Mouse (Mus musculus) hindbrain, embryonic 12.5 days (tissue): ENCODE results near the gene Gm14137. TPM values are rescaled to one million over a fixed set of nuclear protein-coding genes. Genes with fewer than 3 reads are reported as not detected.

Source experiments
- ATAC-seq: fragments of 200-750 bp; cut with Nextera tagmentation; 2 replicates; pipeline ENCODE4 v1.8.0; 2017; ENCODE audit warnings: moderate TSS enrichment; ENCODE audit not compliant: low FRiP score
- H3K27ac ChIP-seq: fragments of 300-500 bp; sonication (generic); 2 replicates; pipeline ENCODE4 v1.5.1; 2016; ENCODE audit warnings: mild to moderate bottlenecking
- H3K27me3 ChIP-seq: fragments of 300-500 bp; sonication (generic); 2 replicates; pipeline ENCODE4 v1.6.1; 2016; ENCODE audit warnings: mild to moderate bottlenecking
- H3K36me3 ChIP-seq: fragments of 300-500 bp; sonication (generic); 2 replicates; pipeline ENCODE4 v1.6.1; 2016; ENCODE audit warnings: mild to moderate bottlenecking
- H3K4me1 ChIP-seq: fragments of 300-500 bp; sonication (generic); 2 replicates; pipeline ENCODE4 v1.6.1; 2016
- H3K4me2 ChIP-seq: fragments of 300-500 bp; sonication (generic); replicated peaks from 2 replicates; pipeline ENCODE4 v1.6.1; 2016; ENCODE audit warnings: mild to moderate bottlenecking
- H3K4me3 ChIP-seq: fragments of 300-500 bp; sonication (generic); 2 replicates; pipeline ENCODE4 v1.5.1; 2016; ENCODE audit warnings: mild to moderate bottlenecking
- H3K9ac ChIP-seq: fragments of 300-500 bp; sonication (generic); 2 replicates; pipeline ENCODE4 v1.6.1; 2016; ENCODE audit warnings: mild to moderate bottlenecking, moderate library complexity
- H3K9me3 ChIP-seq: fragments of 300-500 bp; sonication (generic); replicated peaks from 2 replicates; pipeline ENCODE4 v1.6.1; 2016; ENCODE audit warnings: mild to moderate bottlenecking
- WGBS: fragments of 180-500 bp; shearing (Covaris S2); methylation state at CpG from one replicate; pipeline ENCODE4 v1.1.7; 2016; 5-methylcytosine and 5-hydroxymethylcytosine counted together
- polyA plus RNA-seq: library from polyadenylated mRNA; unstranded; fragments of >200 nt; fragmentation: Nextera tagmentation; extraction: Ambion mirVana; gene quantifications from 2 replicates; pipeline ENCODE4 v1.2.1, GENCODE M21; 2016

The Gm14137 gene
- polyA plus RNA-seq, 1 experiment from 2014 or later: 0.96 TPM

DNA sequence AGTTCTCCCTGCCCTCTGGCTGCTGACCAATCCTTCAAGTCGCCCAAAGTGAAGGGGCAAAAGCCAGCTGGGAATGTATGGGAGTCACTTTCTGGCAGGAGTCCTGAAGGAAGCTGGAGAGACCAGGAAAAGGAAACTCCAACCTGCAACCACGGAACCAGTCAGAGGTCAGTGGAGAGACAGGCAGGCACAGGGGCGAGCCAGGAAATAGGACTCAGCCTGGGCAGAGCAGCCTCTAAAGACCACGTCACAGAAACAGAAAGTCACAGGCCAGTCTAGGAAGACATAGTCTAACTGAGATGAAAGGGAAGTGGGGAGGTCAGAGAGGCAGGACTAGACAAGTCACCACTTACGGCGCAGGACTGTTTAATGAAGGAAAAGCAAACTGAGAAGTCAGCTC, 1.3 kb downstream of the Gm14137 start:
- Histone ChIP-seq H3K36me3 (peaks cover 38% of the 10 kb centered on the region), H3K4me1 (peaks cover 31% of the 10 kb centered on the region), H3K4me3 (no peak overlapping the region), H3K27me3 (no peaks in the 10 kb centered on the region), H3K27ac (no peak overlapping the region), H3K9ac (no peak overlapping the region), H3K4me2 (no peak overlapping the region), H3K9me3 (no peaks in the 10 kb centered on the region)
- no peak for ATAC-seq
- 71% methylated on average over 6 of the region's 6 CpGs for WGBS

DNA sequence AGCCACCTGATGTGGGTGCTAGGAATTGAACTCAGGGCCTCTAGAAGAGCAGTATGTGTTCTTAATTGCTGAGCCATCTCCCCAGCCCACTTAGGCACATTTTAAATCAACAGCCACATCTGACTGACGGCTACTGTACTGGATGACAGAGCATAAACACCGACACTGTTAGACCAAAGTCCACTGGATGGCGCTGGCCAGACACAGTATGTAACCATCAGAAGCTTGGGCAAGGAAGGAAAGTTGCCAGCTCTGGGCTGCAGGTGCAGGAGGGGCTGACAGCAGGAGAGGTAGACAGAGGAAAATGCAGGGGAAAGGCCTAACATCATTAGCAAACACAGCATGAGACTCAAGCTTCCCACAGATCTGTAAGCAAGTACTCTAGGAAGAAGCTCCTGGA, 2.5 kb downstream of the Gm14137 start:
- H3K9ac ChIP-seq: no peak overlapping the region
- no peaks in the 10 kb centered on the region for H3K27me3 ChIP-seq
- 53% methylated on average over 3 of the region's 3 CpGs for WGBS
- no peaks in the 10 kb centered on the region for H3K9me3 ChIP-seq
- no peak for ATAC-seq
- H3K27ac ChIP-seq: no peak overlapping the region
- no peak overlapping the region for H3K4me2 ChIP-seq
- no peak overlapping the region for H3K4me3 ChIP-seq
- peaks cover 43% of the 10 kb centered on the region for H3K36me3 ChIP-seq
- H3K4me1 ChIP-seq: peaks cover 29% of the 10 kb centered on the region

DNA sequence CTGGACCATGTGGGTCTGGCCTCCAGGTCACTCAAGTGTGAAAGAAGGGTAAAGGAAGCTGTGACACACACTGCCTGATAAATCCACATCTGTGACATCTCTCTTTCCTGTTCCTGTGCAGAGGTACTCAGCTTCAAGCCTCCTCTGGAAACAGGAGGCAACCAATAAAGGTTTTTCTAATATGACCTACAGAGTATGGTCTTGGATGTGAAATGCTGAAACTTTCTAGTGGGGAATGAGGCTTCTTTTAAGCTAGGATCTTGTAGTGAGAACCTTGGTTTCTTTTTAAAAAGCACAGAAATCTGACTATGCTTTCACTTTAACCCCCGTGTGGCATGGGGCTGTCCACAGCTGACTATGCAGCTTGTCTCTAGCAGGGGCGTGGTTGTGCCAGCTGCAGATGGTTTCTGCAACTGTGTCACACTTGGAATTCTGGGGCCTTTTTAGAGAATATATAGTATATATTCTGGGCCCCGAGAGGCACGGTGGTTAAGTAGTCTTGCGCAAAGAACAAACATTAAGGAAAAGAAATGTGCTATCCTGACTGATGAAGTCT, 3.2 kb downstream of the Gm14137 start:
- no peaks in the 10 kb centered on the region for H3K27me3 ChIP-seq
- H3K4me2 ChIP-seq: no peak overlapping the region
- no peak for ATAC-seq
- peaks cover 24% of the 10 kb centered on the region for H3K4me1 ChIP-seq
- H3K9ac ChIP-seq: no peak overlapping the region
- peaks cover 43% of the 10 kb centered on the region for H3K36me3 ChIP-seq
- WGBS: 92% methylated on average over 5 of the region's 5 CpGs
- H3K9me3 ChIP-seq: no peaks in the 10 kb centered on the region
- no peak overlapping the region for H3K27ac ChIP-seq
- H3K4me3 ChIP-seq: no peak overlapping the region

DNA sequence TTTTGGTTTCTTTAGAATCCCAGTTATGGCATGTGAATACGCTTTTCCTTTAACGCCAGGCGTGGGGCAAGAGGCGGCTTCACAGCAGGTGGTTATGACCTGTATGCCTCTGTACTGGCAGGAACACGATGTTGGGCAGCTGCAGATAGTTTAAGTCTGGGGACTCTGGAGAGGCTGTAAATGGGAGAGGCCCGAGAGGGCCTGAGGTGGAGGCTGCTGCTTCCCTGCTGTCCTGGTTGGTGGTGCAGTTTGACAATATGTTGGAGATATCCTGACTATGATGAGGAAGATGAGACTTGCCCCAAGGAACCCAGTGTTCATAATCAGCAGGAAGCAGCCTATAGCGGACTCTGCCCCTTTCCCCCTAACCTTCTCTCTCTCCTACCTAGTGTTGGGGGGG, 8.6 kb downstream of the Gm14137 start:
- H3K27me3 ChIP-seq: no peaks in the 10 kb centered on the region
- H3K9ac ChIP-seq: no peak overlapping the region
- ATAC-seq: no peak
- WGBS: 58% methylated on average over 7 of the region's 7 CpGs
- H3K36me3 ChIP-seq: peaks cover 55% of the 10 kb centered on the region
- no peaks in the 10 kb centered on the region for H3K4me1 ChIP-seq
- H3K27ac ChIP-seq: no peak overlapping the region
- no peaks in the 10 kb centered on the region for H3K9me3 ChIP-seq
- no peak overlapping the region for H3K4me3 ChIP-seq
- no peak overlapping the region for H3K4me2 ChIP-seq

DNA sequence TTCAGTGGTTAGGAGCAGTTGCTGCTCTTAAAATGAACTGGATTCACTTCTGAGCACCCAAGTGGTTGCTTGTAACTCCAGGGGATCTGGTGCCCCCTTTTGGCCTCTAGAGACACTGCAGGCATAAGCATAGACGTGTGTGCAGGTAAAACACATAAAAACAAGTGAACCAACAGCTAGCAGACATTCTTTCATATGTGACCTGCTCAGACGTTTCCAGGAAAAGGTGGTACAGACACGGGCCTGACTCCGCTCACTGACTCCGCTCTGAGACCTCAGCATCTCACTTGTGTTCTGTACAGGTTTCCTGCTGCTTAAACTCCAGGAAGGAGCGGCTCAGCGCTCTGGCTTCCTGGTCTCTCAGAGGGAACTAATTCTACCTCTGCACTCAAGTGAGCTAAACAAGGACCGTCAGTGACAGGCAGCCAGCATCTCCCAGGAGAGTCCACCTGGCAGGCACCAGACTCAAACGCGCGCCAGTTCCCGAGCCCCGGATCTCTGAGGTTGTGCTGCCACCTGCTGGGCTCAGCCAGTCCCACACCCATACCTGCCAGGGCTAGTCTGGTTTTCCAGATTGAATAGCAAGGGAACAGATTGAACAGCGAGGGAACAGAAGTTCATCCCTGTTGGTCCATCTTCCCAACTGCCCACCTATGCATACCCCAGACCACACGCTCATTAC, 14.9 kb downstream of the Gm14137 start:
- Histone ChIP-seq H3K9ac (no peak overlapping the region; the same call in 1 of the 2 replicates), H3K27ac (no peak overlapping the region), H3K36me3 (0 out of 2 replicates have a peak, but pooled peaks cover 11% of the 10 kb centered on the region), H3K9me3 (no peaks in the 10 kb centered on the region), H3K4me1 (peaks cover 5% of the 10 kb centered on the region), H3K4me3 (peak overlapping the region; percentile 21), H3K4me2 (peak overlapping the region; percentile 56), H3K27me3 (no peaks in the 10 kb centered on the region)
- WGBS: 7% methylated on average over 15 of the region's 15 CpGs
- peak; percentile 78 for ATAC-seq

DNA sequence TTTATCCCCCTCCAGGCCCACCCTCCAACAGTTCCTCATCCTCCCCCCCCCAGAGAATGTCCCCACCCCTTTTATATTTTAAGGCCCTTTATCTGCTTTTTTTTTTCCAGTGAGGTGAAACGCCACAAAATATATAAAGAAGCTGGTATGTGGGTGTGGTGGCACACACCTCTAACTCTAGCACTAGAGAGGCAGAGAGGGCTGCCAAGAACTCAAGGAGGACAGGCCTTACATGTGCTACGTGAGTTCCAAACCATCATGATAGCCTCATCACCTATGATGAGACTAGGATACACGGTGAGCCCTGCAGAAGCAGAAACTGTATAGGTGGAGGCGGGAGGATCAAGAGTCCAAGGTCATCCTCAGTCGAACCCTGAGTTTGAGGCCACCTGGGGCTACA, 16.7 kb downstream of the Gm14137 start:
- Histone ChIP-seq H3K36me3 (no peaks in the 10 kb centered on the region), H3K4me3 (no peak overlapping the region), H3K27ac (no peak overlapping the region), H3K27me3 (no peaks in the 10 kb centered on the region), H3K4me1 (peaks cover 5% of the 10 kb centered on the region), H3K9ac (no peak overlapping the region), H3K4me2 (no peak overlapping the region), H3K9me3 (no peaks in the 10 kb centered on the region)
- no peak for ATAC-seq
- 84% methylated on average over 5 of the region's 5 CpGs for WGBS

DNA sequence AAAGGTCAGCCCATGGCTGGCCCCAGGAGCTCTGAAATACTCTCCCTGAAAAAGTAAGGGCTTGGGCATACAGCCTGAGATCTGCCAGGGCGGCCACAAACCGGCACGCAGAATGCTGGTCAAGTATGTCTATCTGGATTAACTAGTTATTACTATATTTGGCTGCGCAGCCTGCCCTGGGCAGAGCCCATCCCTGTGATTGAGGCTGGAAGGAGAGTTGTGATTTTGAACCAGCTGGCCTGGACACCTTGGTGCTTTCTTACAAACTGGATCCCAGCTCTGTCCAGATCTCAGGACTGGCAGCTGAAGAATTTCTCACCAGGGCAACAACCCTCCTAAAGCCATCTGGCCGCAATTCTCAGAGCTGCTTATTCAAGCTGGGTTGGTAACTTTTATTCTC, 19.8 kb downstream of the Gm14137 start:
- no peak for ATAC-seq
- Histone ChIP-seq H3K27me3 (no peaks in the 10 kb centered on the region), H3K36me3 (no peaks in the 10 kb centered on the region), H3K27ac (no peak overlapping the region), H3K4me1 (peaks cover 10% of the 10 kb centered on the region), H3K4me2 (no peak overlapping the region), H3K9me3 (no peaks in the 10 kb centered on the region), H3K4me3 (no peak overlapping the region), H3K9ac (no peak overlapping the region)
- WGBS: 87% methylated on average over 5 of the region's 5 CpGs

DNA sequence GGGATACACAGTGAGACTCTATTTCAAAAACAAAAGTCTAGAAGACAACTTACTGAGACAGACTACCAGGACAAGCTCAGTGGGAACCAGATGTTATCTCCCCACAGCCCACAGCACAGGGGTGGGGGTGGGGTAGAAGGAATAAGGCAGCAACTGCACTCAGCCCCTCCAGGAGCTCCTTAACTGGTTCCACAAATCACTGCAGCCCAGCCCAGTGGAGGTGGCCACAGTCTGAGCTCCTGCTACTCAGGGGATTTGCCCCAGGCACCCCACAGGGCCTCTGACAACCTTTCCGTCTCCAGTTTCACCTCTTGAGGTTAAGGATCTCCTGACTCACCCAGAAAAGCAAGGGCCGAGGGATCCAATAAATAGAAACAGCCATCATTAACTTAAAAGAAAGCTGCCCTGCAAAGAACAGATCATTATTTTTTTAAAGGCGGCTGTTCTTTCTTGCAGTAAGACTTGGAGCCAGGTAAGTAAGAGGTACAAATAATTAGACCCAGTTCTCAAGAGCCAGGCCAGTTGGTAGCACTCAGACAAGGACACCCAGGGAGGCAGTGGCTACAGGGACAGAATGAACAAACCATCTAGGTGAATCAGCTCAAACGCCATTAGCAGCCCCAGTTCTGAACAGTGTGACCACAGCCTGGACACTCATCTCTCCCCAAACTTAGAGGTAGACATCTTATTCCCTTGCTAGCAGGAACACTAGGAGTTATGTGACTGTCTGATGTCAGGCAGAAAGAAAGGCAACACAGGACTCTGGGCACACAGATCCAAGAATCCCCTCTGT, 22.2 kb downstream of the Gm14137 start:
- H3K4me3 ChIP-seq: no peak overlapping the region
- H3K36me3 ChIP-seq: no peaks in the 10 kb centered on the region
- no peak overlapping the region for H3K4me2 ChIP-seq
- no peaks in the 10 kb centered on the region for H3K27me3 ChIP-seq
- H3K4me1 ChIP-seq: peaks cover 8% of the 10 kb centered on the region; the same call in 1 of the 2 replicates
- no peaks in the 10 kb centered on the region for H3K9me3 ChIP-seq
- ATAC-seq: no peak
- H3K9ac ChIP-seq: no peak overlapping the region
- no peak overlapping the region for H3K27ac ChIP-seq
- WGBS: 47% methylated on average over 4 of the region's 4 CpGs

DNA sequence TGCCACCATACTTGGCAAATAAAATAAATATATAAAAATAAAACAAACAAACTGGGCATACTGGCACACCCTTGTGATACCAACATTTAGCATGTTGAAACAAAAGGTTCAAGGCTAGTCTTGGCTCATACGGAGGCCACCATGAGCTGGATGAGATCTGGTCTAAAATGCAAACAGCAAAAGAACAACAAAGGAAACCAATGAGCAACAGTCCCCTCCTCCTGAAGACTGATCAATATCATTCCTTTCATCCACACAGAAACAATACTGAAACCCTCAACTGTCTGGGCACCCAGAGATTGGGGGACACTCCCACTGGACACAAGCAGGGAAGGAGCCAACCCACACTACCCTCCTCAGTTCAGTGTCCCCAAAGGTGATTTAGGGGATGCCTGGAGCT, 23.2 kb downstream of the Gm14137 start:
- WGBS: 85% methylated on average over 1 of the region's 1 CpGs
- Histone ChIP-seq H3K27me3 (no peaks in the 10 kb centered on the region), H3K36me3 (no peaks in the 10 kb centered on the region), H3K9me3 (no peaks in the 10 kb centered on the region), H3K4me1 (peaks cover 8% of the 10 kb centered on the region; the same call in 1 of the 2 replicates), H3K27ac (no peak overlapping the region), H3K4me3 (no peak overlapping the region), H3K4me2 (no peak overlapping the region), H3K9ac (no peak overlapping the region)
- no peak for ATAC-seq

DNA sequence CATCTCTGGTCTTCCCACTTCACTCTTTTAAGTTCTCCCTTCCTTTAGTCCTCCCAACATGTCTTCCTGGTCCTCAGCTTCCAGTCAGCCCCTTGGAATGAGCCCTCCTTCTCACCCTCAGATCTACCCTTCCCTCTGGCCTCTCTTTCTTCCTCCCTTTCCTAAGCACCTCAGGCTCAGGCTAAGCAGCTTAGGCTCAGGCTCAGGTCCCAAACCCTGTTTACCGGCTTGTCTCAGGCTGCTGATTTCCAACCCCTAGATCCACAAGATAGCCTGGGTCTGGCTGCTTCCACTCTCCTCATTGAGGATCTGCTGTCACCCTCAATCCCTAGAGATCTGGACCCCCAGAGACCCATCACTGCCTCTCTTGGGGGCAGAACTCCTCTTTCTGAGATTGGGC, 23.7 kb downstream of the Gm14137 start:
- no peak for ATAC-seq
- H3K9me3 ChIP-seq: no peaks in the 10 kb centered on the region
- no peak overlapping the region for H3K4me2 ChIP-seq
- WGBS: 38% methylated on average over 1 of the region's 1 CpGs
- H3K27me3 ChIP-seq: no peaks in the 10 kb centered on the region
- no peak overlapping the region for H3K27ac ChIP-seq
- peaks cover 11% of the 10 kb centered on the region for H3K4me1 ChIP-seq
- H3K9ac ChIP-seq: no peak overlapping the region
- no peaks in the 10 kb centered on the region for H3K36me3 ChIP-seq
- no peak overlapping the region for H3K4me3 ChIP-seq

DNA sequence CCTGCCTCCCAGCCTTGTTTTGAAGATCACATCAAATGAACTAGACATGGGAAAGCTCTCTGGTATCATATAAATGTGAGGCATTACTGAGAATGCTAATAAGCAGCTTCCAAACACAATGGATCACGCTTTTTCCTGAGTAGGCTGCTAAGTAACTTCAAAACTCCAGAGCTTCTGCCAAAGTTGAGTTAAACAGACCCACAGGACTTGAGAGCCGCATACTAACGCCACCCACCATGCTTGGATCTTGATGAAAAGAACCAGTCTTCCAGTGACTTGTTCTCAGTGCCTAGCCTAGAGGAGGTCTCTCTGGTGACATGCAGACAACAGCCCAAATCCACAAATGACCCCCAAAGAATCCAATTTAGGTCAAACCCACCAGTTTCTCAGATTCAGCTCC, 24.6 kb downstream of the Gm14137 start:
- 64% methylated on average over 3 of the region's 3 CpGs for WGBS

DNA sequence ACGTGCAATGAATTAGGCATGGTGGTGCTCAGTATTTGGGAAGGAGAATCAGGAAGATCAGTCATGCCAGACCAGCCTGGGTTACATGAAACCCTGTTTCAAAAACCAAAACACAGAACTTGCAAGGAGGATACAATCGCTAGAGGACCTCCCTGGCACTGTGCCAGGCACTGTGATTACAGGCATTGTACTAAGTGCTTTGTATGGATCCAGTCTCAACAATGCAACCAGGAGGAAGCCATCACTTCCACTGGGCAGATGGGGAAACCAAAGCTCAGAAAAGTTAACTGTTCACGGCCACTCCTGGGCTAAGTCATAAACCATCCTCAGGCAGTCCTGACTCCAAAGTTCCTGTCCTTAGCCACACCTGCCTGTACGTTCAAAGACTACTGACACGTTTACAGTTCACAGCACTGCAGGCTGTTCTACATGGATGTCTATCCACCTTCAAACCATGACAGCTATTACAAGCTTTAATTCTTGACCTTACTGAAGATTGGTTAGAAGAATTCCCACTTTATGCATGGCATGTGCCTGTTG, 28.7 kb downstream of the Gm14137 start:
- H3K36me3 ChIP-seq: no peaks in the 10 kb centered on the region
- H3K4me1 ChIP-seq: peaks cover 16% of the 10 kb centered on the region
- no peak overlapping the region for H3K9ac ChIP-seq
- no peak overlapping the region for H3K4me2 ChIP-seq
- 73% methylated on average over 5 of the region's 5 CpGs for WGBS
- H3K9me3 ChIP-seq: no peaks in the 10 kb centered on the region
- H3K27ac ChIP-seq: no peak overlapping the region
- ATAC-seq: no peak
- H3K27me3 ChIP-seq: no peaks in the 10 kb centered on the region
- H3K4me3 ChIP-seq: no peak overlapping the region

More for the DNA sequence above, 24.6 kb downstream of the Gm14137 start:
- H3K4me1 ChIP-seq: peaks cover 12% of the 10 kb centered on the region
- no peak overlapping the region for H3K9ac ChIP-seq
- H3K9me3 ChIP-seq: no peaks in the 10 kb centered on the region
- H3K4me3 ChIP-seq: no peak overlapping the region
- no peaks in the 10 kb centered on the region for H3K36me3 ChIP-seq
- ATAC-seq: no peak
- H3K4me2 ChIP-seq: no peak overlapping the region
- no peaks in the 10 kb centered on the region for H3K27me3 ChIP-seq
- no peak overlapping the region for H3K27ac ChIP-seq
